Mouse (Mus musculus) urinary bladder, postnatal 10 days (tissue): ENCODE results near the gene Tmcc3.
"Not testable (repeated sequence)": the region's sequence is repeated elsewhere in the genome, so short reads cannot be mapped to it uniquely, and the experiment has no call there.

Experiments used
- DNase-seq: peaks from one replicate; pipeline ENCODE4 v3.0.0; 2022; ENCODE audit warnings: low spot score

The Tmcc3 gene

GRCm38 (mm10) chr10:94514506-94515178 is 202.9 kb downstream of the Tmcc3 start:
- DNase-seq: no peak

DNA sequence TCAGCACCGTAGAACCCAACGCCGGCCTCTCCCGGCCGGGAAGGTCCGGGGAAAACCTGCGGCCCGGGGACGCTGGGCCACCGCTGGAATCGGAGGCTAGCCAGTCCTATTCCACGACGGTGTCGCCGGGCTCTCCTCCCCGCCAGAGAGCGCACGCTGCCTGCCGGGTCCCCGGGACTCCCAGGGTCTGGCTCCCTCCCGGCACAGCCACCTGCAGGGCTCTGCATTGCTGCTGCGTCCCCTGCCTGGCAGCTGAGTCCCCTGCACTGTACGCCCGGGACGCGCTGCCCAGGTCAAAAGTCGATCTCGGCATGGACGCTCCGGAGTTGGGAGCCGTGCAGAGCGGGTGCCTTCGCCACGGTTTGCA is 203.4 kb downstream of the Tmcc3 start:
- DNase-seq: no peak

GRCm38 (mm10) chr10:94515583-94515982 is 203.8 kb downstream of the Tmcc3 start:
- DNase-seq: no peak

DNA sequence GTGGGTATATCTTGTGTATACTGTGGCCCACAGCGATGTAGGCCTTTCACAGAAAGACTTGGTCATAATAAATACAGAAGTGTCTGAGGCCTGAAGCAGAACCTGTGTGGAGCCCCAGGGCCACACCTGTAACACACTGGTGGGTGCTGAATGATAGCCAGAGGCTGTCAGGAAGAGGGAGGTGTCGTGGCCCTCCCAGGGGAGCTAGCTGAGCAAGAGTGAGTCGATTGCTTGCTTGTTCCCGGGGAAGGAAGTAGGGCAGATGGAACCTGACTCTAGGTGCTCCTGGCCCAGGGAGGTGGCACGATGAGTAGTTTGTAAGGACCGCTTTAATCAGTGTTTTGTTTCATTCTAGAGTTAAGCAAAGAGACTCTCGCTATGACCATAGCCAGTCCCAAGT is 208.1 kb downstream of the Tmcc3 start:
- no peak for DNase-seq

- no peak for DNase-seq
These were observed 208.8 kb downstream of the Tmcc3 start for GRCm38 (mm10) chr10:94520306-94521106.

GRCm38 (mm10) chr10:94521107-94521401 is 209.3 kb downstream of the Tmcc3 start:
- DNase-seq: no peak

GRCm38 (mm10) chr10:94521776-94522175 is 210.0 kb downstream of the Tmcc3 start:
- no peak for DNase-seq

GRCm38 (mm10) chr10:94523297-94523696 is 211.5 kb downstream of the Tmcc3 start:
- no peak for DNase-seq

DNA sequence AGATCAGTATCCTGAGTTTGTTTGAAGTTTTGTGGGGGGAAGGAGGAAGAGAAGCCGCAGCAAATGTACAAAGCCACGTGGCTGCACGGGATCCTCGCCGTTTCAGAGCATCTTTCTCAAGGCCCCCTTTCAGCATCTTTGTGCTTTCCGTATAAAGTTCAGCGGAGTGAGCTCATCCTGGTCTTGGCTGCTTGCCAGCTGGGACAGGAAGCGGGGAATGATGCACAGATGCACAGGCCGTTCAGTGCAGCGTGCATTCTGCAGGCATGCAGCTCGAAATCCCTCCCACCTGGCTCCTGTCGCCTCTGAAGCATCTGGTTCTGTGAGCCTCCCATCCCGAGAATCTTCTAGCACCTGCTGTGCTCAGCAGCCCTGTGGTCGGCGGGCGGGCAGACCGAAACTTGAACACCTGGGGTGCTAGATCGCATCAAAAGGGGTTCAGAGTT is 212.0 kb downstream of the Tmcc3 start:
- DNase-seq: no peak

- no peak for DNase-seq
These were observed 213.2 kb downstream of the Tmcc3 start for GRCm38 (mm10) chr10:94524966-94525365.

GRCm38 (mm10) chr10:94525784-94526183 is 214.0 kb downstream of the Tmcc3 start:
- no peak for DNase-seq

DNA sequence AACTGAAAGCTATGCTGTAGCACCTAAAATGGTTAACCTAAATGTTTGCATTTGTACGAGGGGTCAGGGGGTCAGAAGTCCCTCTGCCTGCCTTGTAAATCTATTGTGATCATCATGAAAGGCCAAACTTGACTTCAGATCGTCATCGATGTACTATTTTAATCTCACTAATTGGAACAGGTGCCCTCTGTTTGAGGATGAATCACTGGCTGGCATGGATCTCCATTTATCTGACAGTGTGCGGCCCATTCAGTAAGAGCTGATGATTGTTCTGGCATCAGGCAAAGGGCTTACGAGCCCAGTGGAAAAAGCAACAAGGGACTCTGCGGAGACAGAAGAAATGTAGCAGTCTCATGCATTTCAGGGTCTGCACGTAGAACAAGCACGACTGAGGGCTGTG is 215.1 kb downstream of the Tmcc3 start:
- no peak for DNase-seq

GRCm38 (mm10) chr10:94527248-94527647 is 215.5 kb downstream of the Tmcc3 start:
- no peak for DNase-seq

- DNase-seq: no peak
These were observed 218.3 kb downstream of the Tmcc3 start for GRCm38 (mm10) chr10:94530079-94530478.

DNA sequence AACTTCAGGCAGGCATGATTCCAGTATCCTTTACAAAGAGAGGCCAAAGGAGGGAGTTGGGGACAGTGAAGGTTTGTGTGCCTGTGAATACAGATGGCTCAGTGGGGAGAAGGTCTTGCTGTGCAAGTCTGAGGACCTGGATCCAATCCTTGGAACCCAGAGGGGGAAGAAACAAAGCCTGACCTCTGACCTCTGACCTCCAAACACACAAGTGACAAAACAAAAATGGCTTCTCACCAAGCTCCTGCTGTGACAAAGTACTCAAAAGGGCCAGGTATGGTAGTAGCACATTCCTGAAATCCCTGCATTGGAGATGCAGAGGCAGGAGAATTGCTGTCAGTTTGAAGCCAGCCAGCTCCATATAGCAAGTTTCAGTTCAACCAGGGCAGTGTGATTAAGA is 219.7 kb downstream of the Tmcc3 start:
- no peak for DNase-seq

DNA sequence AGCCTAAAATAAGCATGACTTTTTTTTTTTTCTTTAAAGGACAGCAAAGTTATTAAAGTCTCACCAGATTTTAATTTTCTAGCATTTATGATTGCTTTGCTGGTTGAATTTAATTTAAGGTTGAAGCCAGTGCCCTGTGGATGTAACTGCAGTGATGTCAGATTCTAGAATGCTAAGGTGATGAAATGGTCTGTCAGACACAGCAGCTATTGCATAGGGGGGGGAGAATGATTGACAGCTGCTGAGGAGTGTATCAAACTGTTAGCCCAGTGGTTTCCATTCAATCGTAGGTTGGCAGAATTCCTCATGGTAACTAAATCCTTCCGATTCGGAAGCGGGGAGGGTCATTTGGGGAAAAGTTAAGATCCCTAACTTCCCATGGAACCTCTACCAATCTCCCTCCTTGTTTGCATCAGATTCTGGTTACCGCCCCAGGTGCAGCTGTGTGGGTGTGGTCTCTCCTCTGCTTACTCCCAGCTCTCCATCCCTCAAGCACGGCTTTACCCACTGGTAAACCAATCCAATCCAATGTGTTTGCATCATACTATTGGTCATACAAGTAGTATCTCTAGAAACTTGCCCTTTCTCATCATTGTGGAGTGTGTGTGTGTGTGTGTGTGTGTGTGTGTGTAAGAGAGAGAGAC is 221.5 kb downstream of the Tmcc3 start:
- no peak for DNase-seq

GRCm38 (mm10) chr10:94538623-94539022 is 226.9 kb downstream of the Tmcc3 start:
- DNase-seq: not testable (repeated sequence)

DNA sequence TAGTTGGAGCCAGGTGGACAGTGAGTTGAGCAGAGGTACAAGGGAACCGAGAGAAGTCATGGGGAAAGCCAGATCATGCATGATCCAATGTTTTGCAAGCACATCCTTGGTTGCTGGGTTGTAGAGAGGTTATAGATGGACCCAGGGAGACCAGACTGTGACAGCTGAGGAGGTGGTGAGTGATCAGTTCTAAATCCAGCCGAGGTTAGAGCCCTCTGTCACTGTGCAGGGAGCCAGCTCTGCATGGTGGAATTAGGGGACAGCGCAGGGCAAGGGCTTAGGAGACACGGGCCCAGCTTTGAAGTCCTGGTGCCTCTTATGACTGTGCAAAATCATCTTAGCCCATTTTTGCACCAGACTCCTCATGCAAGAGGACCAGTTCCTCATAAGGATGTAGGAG is 228.5 kb downstream of the Tmcc3 start:
- no peak for DNase-seq

- DNase-seq: no peak
These were observed 232.2 kb downstream of the Tmcc3 start for GRCm38 (mm10) chr10:94543956-94544355.

DNA sequence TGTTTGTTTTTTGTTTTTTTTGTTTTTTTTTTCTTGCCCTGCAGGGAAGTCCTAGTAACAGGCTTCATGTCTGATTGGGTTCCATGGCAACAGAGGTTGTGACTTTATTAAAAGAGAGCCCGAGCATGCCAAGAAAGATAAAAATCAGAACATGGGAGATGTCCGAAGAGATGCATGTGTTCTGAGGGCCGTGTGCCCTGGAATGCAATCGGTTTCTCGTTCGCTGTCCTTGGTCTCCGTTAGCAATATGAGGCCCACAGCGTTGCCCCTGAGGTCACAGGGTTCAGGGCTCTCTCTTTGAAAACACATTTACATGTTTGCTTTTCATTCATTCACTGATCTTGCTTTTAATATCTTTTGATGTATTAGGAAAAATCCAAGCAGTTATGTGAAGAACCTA is 233.1 kb downstream of the Tmcc3 start:
- DNase-seq: no peak

GRCm38 (mm10) chr10:94545259-94546019 is 233.7 kb downstream of the Tmcc3 start:
- DNase-seq: no peak

DNA sequence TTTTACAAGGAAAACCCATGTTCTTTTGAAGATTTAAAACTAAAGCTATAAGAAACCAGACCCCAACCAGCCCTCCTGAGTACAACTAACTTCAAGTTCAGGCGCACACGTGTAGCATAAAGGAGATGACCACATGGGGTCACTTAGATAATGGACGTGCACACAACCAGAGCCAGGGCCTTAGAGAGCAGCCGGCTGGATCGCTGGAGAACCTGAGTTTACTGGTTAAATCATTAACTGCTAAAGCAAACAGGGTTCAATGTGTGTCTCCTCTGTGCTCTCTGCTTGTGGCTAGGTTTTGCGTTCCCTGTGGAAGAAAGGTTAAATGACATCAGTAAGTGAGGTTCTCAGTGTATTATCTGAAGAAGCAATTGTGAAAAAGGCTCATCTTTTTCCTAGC is 234.9 kb downstream of the Tmcc3 start:
- DNase-seq: no peak
